Mouse (Mus musculus): Measurements from ENCODE around the gene Atp6v1c2. TPM values are rescaled to one million over a fixed set of nuclear protein-coding genes. Genes with fewer than 3 reads are reported as not detected.

Gene Atp6v1c2
- total and polyA plus RNA-seq, 3 experiments: not detected

GRCm38 (mm10) chr12:17235535-17236313, 93.4 kb downstream of the Atp6v1c2 start:
- Histone ChIP-seq H3K9ac (ENCODE audit: control insufficient read depth, low read depth, low read length, poor library complexity, severe bottlenecking) (no peak overlapping the region), H3K27me3 (ENCODE audit: control insufficient read depth in 1 of 2, insufficient read depth in 2 of 2, low read length in 2 of 2) (peaks cover 0 to 8% of the 10 kb centered on the region in 2 experiments; a peak in 2 of 4 replicates), H3K9me3 (replicated peaks; ENCODE audit: insufficient read depth, low read length) (no peaks in the 10 kb centered on the region), H3K4me3 (ENCODE audit: control insufficient read depth in 1 of 2, insufficient read depth in 1 of 2, low read depth in 2 of 2, low read length in 2 of 2) (no peak overlapping the region), H3K4me1 (ENCODE audit: control insufficient read depth in 1 of 2, insufficient read depth in 2 of 2, low read length in 2 of 2) (peaks cover 0 to 4% of the 10 kb centered on the region in 2 experiments; a peak in 1 of 4 replicates), H3K36me3 (ENCODE audit: control insufficient read depth in 1 of 2, insufficient read depth in 2 of 2, low read length in 2 of 2) (no peaks in the 10 kb centered on the region), H3K27ac (ENCODE audit: control insufficient read depth, low read depth, low read length) (no peak overlapping the region), H3K79me2 (ENCODE audit: control insufficient read depth, insufficient read depth, low read length, poor library complexity) (no peaks in the 10 kb centered on the region)
- TF ChIP-seq ZMIZ1 (IDR thresholded peaks at IDR 0.05; ENCODE audit: low read depth, low read length) (no peak), TAL1 (IDR thresholded peaks at IDR 0.05; ENCODE audit: low read length) (no peak), ZC3H11A (IDR thresholded peaks at IDR 0.05; ENCODE audit: low read depth, low read length) (no peak), EP300 (IDR thresholded peaks at IDR 0.05; ENCODE audit: low read depth in 1 of 2, low read length in 2 of 2) (no peak), NELFE (IDR thresholded peaks at IDR 0.05; ENCODE audit: low read depth, low read length) (no peak), NRF1 (IDR thresholded peaks at IDR 0.05; ENCODE audit: insufficient read depth, low read depth, low read length, poor library complexity, severe bottlenecking) (no peak), CHD2 (IDR thresholded peaks at IDR 0.05; ENCODE audit: low read length) (no peak), BHLHE40 (IDR thresholded peaks at IDR 0.05; ENCODE audit: borderline replicate concordance, low read depth, low read length) (no peak), MAFK (IDR thresholded peaks at IDR 0.05; ENCODE audit: borderline replicate concordance, low read depth, low read length) (no peak), ZNF384 (IDR thresholded peaks at IDR 0.05; ENCODE audit: low read depth, low read length) (no peak), MYC (IDR thresholded peaks at IDR 0.05; ENCODE audit: low read depth, low read length) (no peak), USF2 (IDR thresholded peaks at IDR 0.05; ENCODE audit: borderline replicate concordance in 1 of 2, insufficient read depth in 1 of 2, low read depth in 1 of 2, low read length in 2 of 2) (no peak)
- DNase-seq (ENCODE audit: low read depth, low spot score): no peak

Other genes with a start within 250 kb of the Atp6v1c2 start
- gene Kcnf1, start 152.5 kb downstream of the Atp6v1c2 start, total RNA-seq (2012; rRNA removed): not detected in 2 replicates
- not detected for gene Kcnf1, start 152.5 kb downstream of the Atp6v1c2 start, polyA plus RNA-seq (2012; ENCODE audit: insufficient read depth in 1 of 2, insufficient read length in 2 of 2, low read depth in 1 of 2, low replicate concordance in 2 of 2, missing spikeins in 1 of 2)
- gene Pdia6, start 62.8 kb downstream of the Atp6v1c2 start, total RNA-seq (2012; rRNA removed): 321 and 324 TPM in 2 replicates
- 100 to 1,000 TPM in 1 of 2 experiments, not detected in 1; 373 TPM for gene Pdia6, start 62.8 kb downstream of the Atp6v1c2 start, polyA plus RNA-seq (2012; ENCODE audit: insufficient read depth in 1 of 2, insufficient read length in 2 of 2, low read depth in 1 of 2, low replicate concordance in 2 of 2, missing spikeins in 1 of 2)
- 19.2 and 21.6 TPM in 2 replicates for gene Nol10, start 19.1 kb upstream of the Atp6v1c2 start, total RNA-seq (2012; rRNA removed)
- gene Nol10, start 19.1 kb upstream of the Atp6v1c2 start, polyA plus RNA-seq (2012; ENCODE audit: insufficient read depth in 1 of 2, insufficient read length in 2 of 2, low read depth in 1 of 2, low replicate concordance in 2 of 2, missing spikeins in 1 of 2): 100 to 1,000 TPM in 1 of 2 experiments, 10 to 100 TPM in 1; 44.2 to 128 TPM
- 591 and 677 TPM in 2 replicates for gene Odc1, start 215.4 kb upstream of the Atp6v1c2 start, total RNA-seq (2012; rRNA removed)
- gene Odc1, start 215.4 kb upstream of the Atp6v1c2 start, polyA plus RNA-seq (2012; ENCODE audit: insufficient read depth in 1 of 2, insufficient read length in 2 of 2, low read depth in 1 of 2, low replicate concordance in 2 of 2, missing spikeins in 1 of 2): 100 to 1,000 TPM; 639 to 720 TPM